In the genomic region with DNA sequence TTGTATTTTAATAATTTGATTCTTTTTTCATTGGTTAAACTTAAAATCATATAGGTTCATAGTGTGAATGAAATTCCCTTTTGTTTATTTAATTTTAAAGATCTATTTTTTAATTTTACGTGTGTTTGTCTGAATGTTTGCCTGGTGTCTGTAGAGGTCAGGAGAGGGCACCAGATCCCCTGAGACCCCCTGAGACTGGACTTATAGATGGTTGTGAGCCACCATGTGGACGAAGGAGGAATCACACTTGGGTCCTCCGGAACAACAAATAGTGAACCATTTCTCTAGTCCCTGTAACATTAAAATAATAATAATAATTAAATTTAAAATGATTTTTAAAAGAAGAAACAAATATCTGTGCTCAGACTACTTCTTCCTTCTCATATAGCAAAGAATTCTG, we compare ENCODE assay signal across 9 mouse cellular contexts. TPM values are rescaled to one million over a fixed set of nuclear protein-coding genes. Genes with fewer than 3 reads are reported as not detected.
DNase-seq lines count a peak whose midpoint lies in the region; ATAC-seq and TF ChIP-seq lines count a peak whose summit lies in the region.
"Had no signal": no experiment of that assay in that cellular context is flagged by ENCODE, and none has a peak within 500 bp of the region (broad histone marks: within the 10 kb centered on the region; RNA-seq: fewer than 3 reads in every experiment).

No protein-coding gene starts in this region.

- H3K36me3 ChIP-seq in hindbrain, embryonic 10.5 days: no peaks in the 10 kb centered on the region
- no peaks in the 10 kb centered on the region for H3K36me3 ChIP-seq in hindbrain, embryonic 13.5 days
- no peaks in the 10 kb centered on the region for H3K36me3 ChIP-seq in G1E (replicated peaks)
- no peaks in the 10 kb centered on the region for H3K36me3 ChIP-seq in embryonic facial prominence, embryonic 14.5 days (ENCODE audit: control insufficient read depth, insufficient read depth, low read length)
- no peaks in the 10 kb centered on the region for H3K36me3 ChIP-seq in neural tube, embryonic 12.5 days
- H3K36me3 ChIP-seq: neural tube, embryonic 13.5 days had no signal

- ATAC-seq in hindbrain, embryonic 13.5 days (ENCODE audit: low FRiP score): no peak
- ATAC-seq in G1E (ENCODE audit: extremely low read depth, insufficient number of reproducible peaks, low FRiP score, poor library complexity, severe bottlenecking): peak; percentile 71
- 0 out of 2 replicates have a peak, but pooled peaks have one; percentile 50 for ATAC-seq in embryonic facial prominence, embryonic 14.5 days (ENCODE audit: low read depth)
- 0 out of 2 replicates have a peak, but pooled peaks have one; percentile 50 for ATAC-seq in neural tube, embryonic 12.5 days (ENCODE audit: low FRiP score, low read depth)

- DNase-seq in hindbrain, embryonic 10.5 days (ENCODE audit: low spot score): peak; percentile 65
- peak; percentile 77 for DNase-seq in 416B (ENCODE audit: low read depth)
- peak; percentile 11 for DNase-seq in G1E (ENCODE audit: low spot score)
- DNase-seq in embryonic facial prominence, embryonic 14.5 days (ENCODE audit: low spot score): peak; percentile 87
- peak; percentile 60 to 68 for DNase-seq in kidney, postnatal 25 days
- DNase-seq in urinary bladder, postnatal 14 days (ENCODE audit: low spot score): no peak

- H3K9me3 ChIP-seq in hindbrain, embryonic 10.5 days: no peaks in the 10 kb centered on the region
- H3K9me3 ChIP-seq in hindbrain, embryonic 13.5 days: no peaks in the 10 kb centered on the region
- H3K9me3 ChIP-seq in G1E (replicated peaks): no peaks in the 10 kb centered on the region
- H3K9me3 ChIP-seq in embryonic facial prominence, embryonic 14.5 days (ENCODE audit: control insufficient read depth, low read length): no peaks in the 10 kb centered on the region
- H3K9me3 ChIP-seq in neural tube, embryonic 12.5 days: no peaks in the 10 kb centered on the region
- H3K9me3 ChIP-seq: neural tube, embryonic 13.5 days had no signal

- 33% methylated on average over 3 of the region's 3 CpGs for WGBS in hindbrain, embryonic 10.5 days
- 22% methylated on average over 3 of the region's 3 CpGs for WGBS in hindbrain, embryonic 13.5 days
- WGBS in embryonic facial prominence, embryonic 14.5 days: 26% methylated on average over 3 of the region's 3 CpGs
- WGBS in neural tube, embryonic 12.5 days: 29% methylated on average over 3 of the region's 3 CpGs

- H3K9ac ChIP-seq in hindbrain, embryonic 13.5 days: no peak overlapping the region
- H3K9ac ChIP-seq in embryonic facial prominence, embryonic 14.5 days (ENCODE audit: low read depth, low read length): no peak overlapping the region
- no peak overlapping the region for H3K9ac ChIP-seq in neural tube, embryonic 12.5 days
- H3K9ac ChIP-seq: neural tube, embryonic 13.5 days had no signal

- no peaks in the 10 kb centered on the region for H3K27me3 ChIP-seq in hindbrain, embryonic 10.5 days (ENCODE audit: insufficient read depth, poor library complexity, severe bottlenecking)
- no peaks in the 10 kb centered on the region for H3K27me3 ChIP-seq in hindbrain, embryonic 13.5 days
- H3K27me3 ChIP-seq in G1E (ENCODE audit: insufficient read depth, low read length): no peaks in the 10 kb centered on the region
- no peaks in the 10 kb centered on the region for H3K27me3 ChIP-seq in embryonic facial prominence, embryonic 14.5 days (replicated peaks; ENCODE audit: control insufficient read depth, insufficient read depth, low read length)
- no peaks in the 10 kb centered on the region for H3K27me3 ChIP-seq in neural tube, embryonic 12.5 days (replicated peaks)
- H3K27me3 ChIP-seq: neural tube, embryonic 13.5 days had no signal

- no peak overlapping the region for H3K4me3 ChIP-seq in hindbrain, embryonic 10.5 days
- H3K4me3 ChIP-seq in hindbrain, embryonic 13.5 days: no peak overlapping the region
- no peak overlapping the region for H3K4me3 ChIP-seq in G1E (ENCODE audit: low read depth, low read length)
- no peak overlapping the region for H3K4me3 ChIP-seq in embryonic facial prominence, embryonic 14.5 days (ENCODE audit: low read depth, low read length)
- no peak overlapping the region for H3K4me3 ChIP-seq in neural tube, embryonic 12.5 days
- H3K4me3 ChIP-seq: neural tube, embryonic 13.5 days had no signal

- 0 out of 2 replicates have a peak, but pooled peaks have one; percentile 27 for TF ChIP-seq CTCF in G1E (IDR thresholded peaks at IDR 0.05; ENCODE audit: low read depth, low read length)

- H3K4me1 ChIP-seq in hindbrain, embryonic 10.5 days (replicated peaks): no peaks in the 10 kb centered on the region
- no peaks in the 10 kb centered on the region for H3K4me1 ChIP-seq in hindbrain, embryonic 13.5 days (replicated peaks)
- no peaks in the 10 kb centered on the region for H3K4me1 ChIP-seq in G1E (ENCODE audit: insufficient read depth, low read depth, low read length)
- no peaks in the 10 kb centered on the region for H3K4me1 ChIP-seq in embryonic facial prominence, embryonic 14.5 days (ENCODE audit: control insufficient read depth, insufficient read depth, low read length)
- H3K4me1 ChIP-seq in neural tube, embryonic 12.5 days: no peaks in the 10 kb centered on the region
- H3K4me1 ChIP-seq: neural tube, embryonic 13.5 days had no signal

- no peak overlapping the region for H3K27ac ChIP-seq in hindbrain, embryonic 10.5 days
- no peak overlapping the region for H3K27ac ChIP-seq in hindbrain, embryonic 13.5 days
- H3K27ac ChIP-seq in embryonic facial prominence, embryonic 14.5 days (replicated peaks; ENCODE audit: low read depth, low read length): no peak overlapping the region
- H3K27ac ChIP-seq in neural tube, embryonic 12.5 days: no peak overlapping the region
- H3K27ac ChIP-seq: neural tube, embryonic 13.5 days had no signal

- H3K4me2 ChIP-seq in hindbrain, embryonic 13.5 days: no peak overlapping the region
- no peak overlapping the region for H3K4me2 ChIP-seq in embryonic facial prominence, embryonic 14.5 days (ENCODE audit: low read depth, low read length)
- H3K4me2 ChIP-seq in neural tube, embryonic 12.5 days (replicated peaks): no peak overlapping the region
- H3K4me2 ChIP-seq: neural tube, embryonic 13.5 days had no signal

RNA-seq across cellular contexts. Expression of gene Rfxap, which starts 7.7 kb away (rescaled TPM):
- 32.9 and 39.5 TPM in 2 replicates for polyA plus RNA-seq in hindbrain, embryonic 10.5 days (2016; fragmentation: Nextera tagmentation; extraction: Ambion mirVana)
- polyA plus RNA-seq in hindbrain, embryonic 13.5 days (2015; fragmentation: Nextera tagmentation; extraction: Ambion mirVana): 30.9 and 38.3 TPM in 2 replicates
- total RNA-seq in G1E (2014; fragmentation: Nextera tagmentation) (9.9 and 25.2 TPM in 2 replicates), G1E (2017) (60.2 and 60.8 TPM in 2 replicates)
- polyA plus RNA-seq in G1E (2012): 97.5 and 128 TPM in 2 replicates
- 37.6 and 43.0 TPM in 2 replicates for polyA plus RNA-seq in embryonic facial prominence, embryonic 14.5 days (2014; fragmentation: Nextera tagmentation; extraction: Ambion mirVana)
- 59.7 and 67.0 TPM in 2 replicates for polyA plus RNA-seq in neural tube, embryonic 12.5 days (2016; fragmentation: Nextera tagmentation; extraction: Ambion mirVana)

RNA-seq across cellular contexts. Expression of gene Smad9, which starts 59.9 kb away (rescaled TPM):
- 0.19 and 0.25 TPM in 2 replicates for polyA plus RNA-seq in hindbrain, embryonic 10.5 days (2016; fragmentation: Nextera tagmentation; extraction: Ambion mirVana)
- 0.31 and 0.48 TPM in 2 replicates for polyA plus RNA-seq in hindbrain, embryonic 13.5 days (2015; fragmentation: Nextera tagmentation; extraction: Ambion mirVana)
- not detected in 2 replicates for total RNA-seq in G1E (2014; fragmentation: Nextera tagmentation)
- 0.05 TPM in 1 of 2 replicates, not detected in the other for total RNA-seq in G1E (2017)
- polyA plus RNA-seq in G1E (2012): not detected in 2 replicates
- polyA plus RNA-seq in embryonic facial prominence, embryonic 14.5 days (2014; fragmentation: Nextera tagmentation; extraction: Ambion mirVana): 2.0 and 2.1 TPM in 2 replicates
- polyA plus RNA-seq in neural tube, embryonic 12.5 days (2016; fragmentation: Nextera tagmentation; extraction: Ambion mirVana): 0.44 and 0.45 TPM in 2 replicates
